8 mouse cellular contexts compared by ENCODE assay signal in the genomic region with DNA sequence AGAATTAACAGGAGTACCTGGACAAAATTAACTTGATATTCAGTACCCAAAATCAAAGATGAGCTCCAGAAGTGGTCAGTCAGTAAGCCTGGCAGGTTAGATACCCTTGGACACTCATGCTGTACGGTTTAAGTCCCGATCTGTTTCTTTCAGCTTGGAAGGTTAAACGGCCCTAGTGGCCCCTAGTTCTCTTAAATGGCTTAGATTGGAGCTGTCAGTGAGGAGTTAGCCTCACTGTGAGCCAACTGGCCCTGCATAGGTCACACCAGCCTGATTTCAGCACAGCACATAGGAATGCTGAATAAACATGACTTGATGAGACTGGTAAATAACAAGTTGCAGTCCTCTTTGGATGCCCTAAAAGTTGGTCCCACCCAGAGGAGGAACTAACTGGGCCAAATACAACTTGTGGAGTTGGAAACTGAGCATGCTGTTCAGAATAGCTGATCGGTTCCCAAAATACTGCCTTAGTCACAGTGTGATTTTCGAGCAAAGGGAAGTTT. TPM values are rescaled to one million over a fixed set of nuclear protein-coding genes. Genes with fewer than 3 reads are reported as not detected.
DNase-seq lines count a peak whose midpoint lies in the region; ATAC-seq and TF ChIP-seq lines count a peak whose summit lies in the region.

No protein-coding gene starts in this region.

- H3K27ac ChIP-seq in limb, embryonic 14.5 days (replicated peaks; ENCODE audit: low read depth, low read length) = no peak overlapping the region
- H3K27ac ChIP-seq in neural tube, embryonic 13.5 days (replicated peaks) = no peak overlapping the region

- H3K36me3 ChIP-seq in limb, embryonic 14.5 days (ENCODE audit: control insufficient read depth, insufficient read depth, low read length) = peaks cover 7% of the 10 kb centered on the region; the same call in 1 of the 2 replicates
- peaks cover 12% of the 10 kb centered on the region for H3K36me3 ChIP-seq in neural tube, embryonic 13.5 days

- H3K9me3 ChIP-seq in limb, embryonic 14.5 days (ENCODE audit: control insufficient read depth, low read length) = no peaks in the 10 kb centered on the region
- H3K9me3 ChIP-seq in neural tube, embryonic 13.5 days = no peaks in the 10 kb centered on the region

- H3K27me3 ChIP-seq in limb, embryonic 14.5 days (ENCODE audit: control insufficient read depth, insufficient read depth, low read length) = no peaks in the 10 kb centered on the region
- no peaks in the 10 kb centered on the region for H3K27me3 ChIP-seq in neural tube, embryonic 13.5 days

- H3K4me3 ChIP-seq in limb, embryonic 14.5 days (replicated peaks; ENCODE audit: low read length) = peak overlapping the region; percentile 92
- H3K4me3 ChIP-seq in neural tube, embryonic 13.5 days = peak overlapping the region; percentile 100

- peak overlapping the region; percentile 94 for H3K9ac ChIP-seq in limb, embryonic 14.5 days (ENCODE audit: low read depth, low read length, severe bottlenecking)
- H3K9ac ChIP-seq in neural tube, embryonic 13.5 days = peak overlapping the region; percentile 99

- no peak for ATAC-seq in limb, embryonic 14.5 days (ENCODE audit: low FRiP score, low read depth)
- ATAC-seq in neural tube, embryonic 13.5 days (ENCODE audit: low read depth) = no peak

- intact Hi-C loops in heart, postnatal 25 days (cut with DNase I) = loop anchor here (5.0 kb wide), 1 partner anchor 46 kb away; a partner anchor contains a TSS

- 47% methylated on average over 5 of the region's 5 CpGs for WGBS in limb, embryonic 14.5 days
- WGBS in neural tube, embryonic 13.5 days = 51% methylated on average over 5 of the region's 5 CpGs

- no peak for TF ChIP-seq POLR2A in limb, embryonic 14.5 days (IDR thresholded peaks at IDR 0.05; ENCODE audit: borderline replicate concordance, extremely low read depth, insufficient read depth, insufficient read length)

- H3K4me1 ChIP-seq in limb, embryonic 14.5 days (ENCODE audit: control insufficient read depth, insufficient read depth, low read length) = peaks cover 13% of the 10 kb centered on the region
- H3K4me1 ChIP-seq in neural tube, embryonic 13.5 days (replicated peaks) = peaks cover 37% of the 10 kb centered on the region

- peak; percentile 25 to 48 for DNase-seq in heart, adult 18-20 months
- DNase-seq in heart, postnatal 25 days (ENCODE audit: low spot score) = no peak
- DNase-seq in MEL-GATA-1-ER (ENCODE audit: extremely low read depth, low read depth) = peak; percentile 33
- peak; percentile 26 for DNase-seq in heart, adult 8-10 months (ENCODE audit: low spot score)
- DNase-seq in limb, embryonic 14.5 days (ENCODE audit: low spot score) = no peak
- no peak for DNase-seq in embryo, embryonic 11 days
- DNase-seq in left cerebral cortex, adult 11 months (ENCODE audit: low spot score) = no peak

- peak overlapping the region; percentile 64 for H3K4me2 ChIP-seq in limb, embryonic 14.5 days (replicated peaks; ENCODE audit: low read depth, low read length, severe bottlenecking)
- peak overlapping the region; percentile 90 for H3K4me2 ChIP-seq in neural tube, embryonic 13.5 days

RNA-seq across cellular contexts. Expression of a gene that starts 1.1 kb away (rescaled TPM):
- 10 to 100 TPM; 42.9 to 53.6 TPM for total RNA-seq in heart, adult 18-20 months (2021)
- total RNA-seq in heart, postnatal 25 days (2021) = 10 to 100 TPM; 48.7 to 49.3 TPM
- total RNA-seq in heart, adult 8-10 months (2022) = 10 to 100 TPM; 39.6 to 52.2 (median 45.2) TPM
- polyA plus RNA-seq in limb, embryonic 14.5 days (2012; rRNA removed) = 44.9 and 57.9 TPM in 2 replicates
- polyA plus RNA-seq in limb, embryonic 14.5 days (2014; fragmentation: Nextera tagmentation; extraction: Ambion mirVana) = 63.2 and 65.7 TPM in 2 replicates
- 67.7 and 68.8 TPM in 2 replicates for polyA plus RNA-seq in neural tube, embryonic 13.5 days (2015; fragmentation: Nextera tagmentation; extraction: Ambion mirVana)

RNA-seq across cellular contexts. Expression of a gene that starts 46.9 kb away (rescaled TPM):
- 10 to 100 TPM; 15.9 to 18.7 TPM for total RNA-seq in heart, adult 18-20 months (2021)
- total RNA-seq in heart, postnatal 25 days (2021) = 10 to 100 TPM; 17.7 to 18.8 TPM
- total RNA-seq in heart, adult 8-10 months (2022) = 10 to 100 TPM; 15.5 to 20.3 (median 19.3) TPM
- 13.5 and 15.0 TPM in 2 replicates for polyA plus RNA-seq in limb, embryonic 14.5 days (2012; rRNA removed)
- polyA plus RNA-seq in limb, embryonic 14.5 days (2014; fragmentation: Nextera tagmentation; extraction: Ambion mirVana) = 10.7 and 11.6 TPM in 2 replicates
- 11.8 and 12.8 TPM in 2 replicates for polyA plus RNA-seq in neural tube, embryonic 13.5 days (2015; fragmentation: Nextera tagmentation; extraction: Ambion mirVana)

Comparison
In these comparisons a context has a peak if more than half of its experiments do, and no peak if none do; other contexts are left out.
1. DNase-seq: peak in heart, adult 18-20 months (2 of 2), MEL-GATA-1-ER (single experiment) and heart, adult 8-10 months (single experiment); none in heart, postnatal 25 days (single experiment), limb, embryonic 14.5 days (single experiment), embryo, embryonic 11 days (single experiment) and left cerebral cortex, adult 11 months (single experiment).